Mouse (Mus musculus) adipose tissue, adult 10 weeks (tissue): ENCODE measurements around the gene Srebf2. TPM values are rescaled to one million over a fixed set of nuclear protein-coding genes. Genes with fewer than 3 reads are reported as not detected.

Experiments
- polyA plus RNA-seq: library from polyadenylated mRNA; stranded (reverse); fragments of 350-450 nt; fragmentation: Illumina TruSeq; extraction: RNeasy Lipid Tissue Mini Kit (QIAGEN cat#74804); gene quantifications from one replicate; pipeline ENCODE4 v1.2.3, GENCODE M21; 2014; ENCODE audit warnings: low read depth, low replicate concordance

Srebf2 gene
- 73.8 TPM for polyA plus RNA-seq

DNA sequence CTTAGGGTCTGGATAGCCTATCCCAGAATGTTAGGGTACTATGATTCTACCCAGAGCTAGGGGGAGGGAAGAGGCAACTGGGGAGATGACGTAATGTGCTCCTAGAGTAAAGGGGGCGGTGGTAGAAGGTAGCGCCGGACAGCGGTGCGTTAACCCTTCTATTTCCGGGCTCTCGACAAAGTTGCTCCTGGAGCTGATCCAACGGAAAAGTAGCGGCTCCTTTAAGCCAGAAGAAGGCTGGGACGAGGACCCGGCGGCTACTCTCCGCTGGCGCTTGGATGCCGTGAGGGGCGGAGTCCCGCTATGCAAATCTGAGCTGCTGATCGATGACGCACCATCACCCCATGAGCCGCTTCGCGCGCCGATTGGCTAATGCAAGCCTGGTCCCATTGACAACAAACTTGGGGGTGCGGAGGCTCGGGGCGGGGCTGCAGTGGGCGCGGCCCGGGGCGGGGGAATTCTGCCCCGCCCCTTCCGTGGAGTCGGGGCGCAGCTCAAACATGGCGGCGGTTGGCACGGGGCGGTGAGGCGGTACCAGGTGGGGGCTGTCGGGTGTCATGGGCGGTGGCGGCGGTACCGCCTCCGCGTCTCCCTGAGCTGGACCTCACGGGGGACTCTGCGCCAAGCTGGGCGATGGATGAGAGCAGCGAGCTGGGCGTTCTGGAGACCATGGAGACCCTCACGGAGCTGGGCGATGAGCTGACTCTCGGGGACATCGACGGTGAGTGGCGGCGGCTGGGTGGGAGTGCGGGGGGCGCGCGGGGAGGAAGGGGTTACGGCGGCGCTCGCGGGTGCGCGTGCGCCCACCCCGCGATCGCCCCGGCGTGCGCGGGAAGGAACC, at the start of gene Srebf2:
Srebf2 (plus strand) TSS at position 412 of the 841 bp plus-strand sequence.

GRCm38 (mm10) chr15:82127426-82128374, 19.3 kb upstream of the Srebf2 start, which contains the start of gene Ccdc134:
Gene Ccdc134 (plus strand): TSS chr15:82127922.

GRCm38 (mm10) chr15:82212752-82213063, 65.7 kb downstream of the Srebf2 start, which contains the start of gene Shisa8:
Gene Shisa8 (minus strand): TSS chr15:82212815.

GRCm38 (mm10) chr15:82223657-82224601, 76.9 kb downstream of the Srebf2 start, which contains the start of gene Tnfrsf13c:
Gene Tnfrsf13c (minus strand): TSS chr15:82224369.

GRCm38 (mm10) chr15:82244115-82244804, 97.3 kb downstream of the Srebf2 start, which contains the start of gene Cenpm:
Gene Cenpm (minus strand): TSS chr15:82244748.

DNA sequence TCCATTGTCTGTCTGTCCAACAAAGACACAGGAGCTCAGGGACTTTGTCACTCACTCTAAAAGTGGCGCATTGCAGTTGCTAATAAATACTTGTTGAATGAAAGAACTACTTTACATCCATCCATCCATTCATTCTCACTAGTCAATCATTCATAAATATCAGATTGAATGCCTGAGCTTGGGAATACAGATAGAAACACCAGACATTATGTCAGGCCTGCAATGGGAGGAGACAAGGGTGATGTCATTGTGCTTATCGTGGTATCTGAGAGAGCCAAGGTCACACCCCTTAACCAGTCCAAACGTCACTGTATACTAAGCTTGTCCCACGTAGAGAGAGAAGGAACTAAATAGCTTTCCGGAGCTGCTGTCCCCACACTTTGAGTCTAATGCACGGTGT, 105.1 kb downstream of the Srebf2 start, which contains the start of gene 1500009C09Rik:
1500009C09Rik (plus strand) TSS at position 301 of the 400 bp plus-strand sequence.

Other genes starting within 250 kb of the Srebf2 start
- 16.8 TPM for gene Polr3h, start 220.9 kb upstream of the Srebf2 start, polyA plus RNA-seq
- gene Csdc2, start 210.4 kb upstream of the Srebf2 start, polyA plus RNA-seq = 6.1 TPM
- gene Pmm1, start 186.3 kb upstream of the Srebf2 start, polyA plus RNA-seq = 39.8 TPM
- 2.9 TPM for gene 1700029P11Rik, start 166.6 kb upstream of the Srebf2 start, polyA plus RNA-seq
- gene Xrcc6, start 159.3 kb upstream of the Srebf2 start, polyA plus RNA-seq = 23.7 TPM
- 28.8 TPM for gene Desi1, start 113.3 kb upstream of the Srebf2 start, polyA plus RNA-seq
- 97.2 TPM for gene Snu13, start 99.6 kb upstream of the Srebf2 start, polyA plus RNA-seq
- 1.7 TPM for gene 4930407I10Rik, start 88.0 kb upstream of the Srebf2 start, polyA plus RNA-seq
- 0.10 TPM for gene Mei1, start 77.2 kb upstream of the Srebf2 start, polyA plus RNA-seq
- 15.4 TPM for gene Ccdc134, start 19.3 kb upstream of the Srebf2 start, polyA plus RNA-seq
- not detected for gene Shisa8, start 65.6 kb downstream of the Srebf2 start, polyA plus RNA-seq
- not detected for gene Tnfrsf13c, start 77.2 kb downstream of the Srebf2 start, polyA plus RNA-seq
- gene Cenpm, start 97.6 kb downstream of the Srebf2 start, polyA plus RNA-seq = 2.5 TPM
- not detected for gene 1500009C09Rik, start 105.2 kb downstream of the Srebf2 start, polyA plus RNA-seq
- 3.4 TPM for gene Sept3, start 127.7 kb downstream of the Srebf2 start, polyA plus RNA-seq
- gene Wbp2nl, start 151.8 kb downstream of the Srebf2 start, polyA plus RNA-seq = 0.87 TPM
- 90.8 TPM for gene Naga, start 191.7 kb downstream of the Srebf2 start, polyA plus RNA-seq
- 1.4 TPM for gene Pheta2, start 191.8 kb downstream of the Srebf2 start, polyA plus RNA-seq
- 191 TPM for gene Smdt1, start 191.8 kb downstream of the Srebf2 start, polyA plus RNA-seq
- gene Ndufa6, start 207.1 kb downstream of the Srebf2 start, polyA plus RNA-seq = 283 TPM
- 31.2 TPM for gene Cyp2d22, start 233.1 kb downstream of the Srebf2 start, polyA plus RNA-seq
- not detected for gene Cyp2d11, start 246.8 kb downstream of the Srebf2 start, polyA plus RNA-seq